Mouse (Mus musculus) erythroblast, embryonic 14.5 days (primary cell): ENCODE data around the gene Epas1.

Experiments
- GATA1 ChIP-seq: IDR thresholded peaks from 2 replicates; pipeline ENCODE4 v1.6.1; 2012; ENCODE audit warnings: low read length, inconsistent platforms, mixed read lengths
- TAL1 ChIP-seq: IDR thresholded peaks from 3 replicates; pipeline ENCODE4 v1.6.1; 2012; ENCODE audit warnings: low read length, inconsistent platforms, mixed read lengths

DNA sequence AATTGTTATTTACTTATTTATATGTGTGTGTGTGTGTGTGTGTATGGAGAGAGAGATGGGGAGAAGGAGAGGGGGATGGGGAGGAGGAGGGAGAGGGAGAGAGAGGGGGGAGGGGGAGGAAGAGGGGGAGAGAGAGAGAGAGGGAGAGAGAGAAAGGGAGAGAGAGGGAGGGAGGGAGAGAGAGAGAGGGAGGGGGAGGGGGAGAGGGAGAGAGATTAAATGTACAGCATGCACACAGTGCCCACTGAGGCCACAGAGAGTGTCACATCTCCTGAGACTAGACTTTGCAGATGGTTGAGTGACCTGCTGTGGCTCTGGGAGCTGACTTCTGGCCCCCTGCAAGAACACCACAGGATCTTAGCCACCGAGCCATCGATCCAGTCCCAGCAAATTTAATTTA is 98.3 kb downstream of the Epas1 start:
- TF ChIP-seq TAL1 = no peak
- no peak for TF ChIP-seq GATA1
